Mouse (Mus musculus): Measurements from ENCODE around the gene Syna. TPM values are rescaled to one million over a fixed set of nuclear protein-coding genes. Genes with fewer than 3 reads are reported as not detected.

Syna gene
- polyA plus RNA-seq, 1 experiment from 2014 or later, result 0.52 TPM

DNA sequence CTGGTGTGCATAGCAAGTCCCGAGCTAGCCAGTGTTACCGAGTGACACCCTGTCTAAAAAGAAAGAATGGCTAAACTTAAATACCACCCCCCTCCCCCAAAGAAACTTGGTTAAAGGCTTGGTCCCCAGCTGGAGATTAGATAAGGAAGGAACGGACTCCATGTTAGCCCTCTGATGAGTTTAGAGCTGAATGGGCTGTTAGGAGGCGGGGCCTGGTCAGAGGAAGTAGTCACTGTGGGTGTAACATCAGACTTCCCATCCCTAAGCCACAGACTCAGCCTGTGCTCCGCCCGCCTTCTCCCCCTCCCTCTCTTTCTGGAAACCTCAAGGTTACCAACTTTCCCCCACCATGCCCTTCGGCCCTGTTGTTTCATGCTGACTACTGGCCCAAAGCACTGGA lies 38.2 kb downstream of the Syna start:
- Histone ChIP-seq H3K27ac (no peak overlapping the region), H3K27me3 (no peaks in the 10 kb centered on the region), H3K4me3 (no peak overlapping the region), H3K36me3 (ENCODE audit: poor library complexity, severe bottlenecking) (peaks cover 81% of the 10 kb centered on the region), H3K4me2 (no peak overlapping the region), H3K4me1 (peaks cover 4% of the 10 kb centered on the region; the same call in 1 of the 2 replicates), H3K9me3 (replicated peaks) (no peaks in the 10 kb centered on the region), H3K9ac (no peak overlapping the region)
- ATAC-seq, result no peak
- 90% methylated on average over 7 of the region's 7 CpGs for WGBS

DNA sequence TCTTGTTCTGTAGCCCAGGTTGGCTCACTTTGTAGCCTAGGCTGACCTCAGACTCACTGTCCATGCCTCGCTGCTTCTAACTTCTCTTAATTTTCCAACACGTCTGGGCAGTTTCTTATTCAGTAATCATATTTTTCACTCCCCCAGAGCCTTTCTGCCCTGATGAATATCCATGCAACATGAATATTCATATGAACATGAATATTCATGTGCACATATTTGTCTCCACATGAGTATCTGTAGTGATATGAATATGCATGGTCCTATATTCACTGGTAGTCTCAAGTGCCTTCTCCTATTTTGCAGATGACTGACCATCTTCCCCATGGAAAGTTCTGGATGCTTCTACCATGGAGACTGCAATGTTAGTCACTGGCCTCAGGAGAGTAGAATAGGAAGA lies 38.8 kb downstream of the Syna start:
- Histone ChIP-seq H3K4me3 (no peak overlapping the region), H3K4me2 (no peak overlapping the region), H3K27ac (peak overlapping the region; percentile 44; the same call in 1 of the 2 replicates), H3K27me3 (no peaks in the 10 kb centered on the region), H3K9ac (no peak overlapping the region), H3K36me3 (ENCODE audit: poor library complexity, severe bottlenecking) (peaks cover 82% of the 10 kb centered on the region), H3K9me3 (replicated peaks) (no peaks in the 10 kb centered on the region), H3K4me1 (peaks cover 4% of the 10 kb centered on the region; the same call in 1 of the 2 replicates)
- 80% methylated on average over 2 of the region's 2 CpGs for WGBS
- peak; percentile 63; the same call in 1 of the 2 replicates for ATAC-seq

DNA sequence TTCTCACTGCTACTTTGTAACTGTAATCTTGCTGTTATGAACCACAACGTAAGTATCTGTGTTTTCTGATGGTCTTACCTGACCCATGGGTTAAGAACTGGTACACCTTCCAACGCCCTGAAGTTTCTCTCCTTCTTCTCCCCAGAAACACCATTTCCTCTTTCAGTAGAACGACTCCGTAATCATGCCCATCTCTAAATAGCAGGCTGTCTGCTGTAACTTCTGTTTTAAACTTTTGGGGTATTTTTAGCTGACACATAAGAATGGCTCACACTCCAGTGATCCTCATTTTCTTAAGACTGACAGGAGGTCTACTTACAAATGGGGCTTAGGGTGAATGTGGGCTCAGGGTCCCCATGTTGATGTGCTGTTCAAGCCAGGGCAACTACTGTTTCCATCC lies 39.9 kb downstream of the Syna start:
- Histone ChIP-seq H3K27ac (no peak overlapping the region), H3K9ac (no peak overlapping the region), H3K36me3 (ENCODE audit: poor library complexity, severe bottlenecking) (peaks cover 83% of the 10 kb centered on the region), H3K4me1 (peaks cover 4% of the 10 kb centered on the region; the same call in 1 of the 2 replicates), H3K27me3 (no peaks in the 10 kb centered on the region), H3K4me2 (no peak overlapping the region), H3K9me3 (replicated peaks) (no peaks in the 10 kb centered on the region), H3K4me3 (no peak overlapping the region)
- WGBS, result 98% methylated on average over 4 of the region's 4 CpGs
- ATAC-seq, result no peak

DNA sequence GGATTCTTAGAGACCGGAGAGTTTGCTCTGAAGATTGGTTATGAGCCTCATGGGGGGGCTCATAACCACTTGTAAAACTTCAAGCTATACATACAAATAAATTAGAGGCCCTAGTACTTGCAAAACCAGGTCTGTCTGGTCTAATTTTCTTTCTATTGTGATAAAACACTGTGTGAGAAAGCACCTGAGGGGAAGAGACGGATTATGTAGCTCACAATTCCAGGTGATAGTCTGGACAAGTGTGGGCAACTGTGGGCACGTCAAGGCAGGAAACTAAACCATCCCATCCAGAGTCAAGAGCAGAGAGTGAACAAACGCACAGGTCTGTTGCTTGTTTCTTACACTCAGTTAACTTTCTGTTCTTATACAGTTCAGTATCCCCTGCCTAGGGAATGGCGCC lies 40.5 kb downstream of the Syna start:
- Histone ChIP-seq H3K27ac (no peak overlapping the region), H3K4me3 (no peak overlapping the region), H3K36me3 (ENCODE audit: poor library complexity, severe bottlenecking) (peaks cover 83% of the 10 kb centered on the region), H3K4me1 (peaks cover 4% of the 10 kb centered on the region; the same call in 1 of the 2 replicates), H3K9ac (no peak overlapping the region), H3K27me3 (no peaks in the 10 kb centered on the region), H3K9me3 (replicated peaks) (no peaks in the 10 kb centered on the region), H3K4me2 (no peak overlapping the region)
- ATAC-seq, result no peak
- WGBS, result 94% methylated on average over 5 of the region's 5 CpGs

DNA sequence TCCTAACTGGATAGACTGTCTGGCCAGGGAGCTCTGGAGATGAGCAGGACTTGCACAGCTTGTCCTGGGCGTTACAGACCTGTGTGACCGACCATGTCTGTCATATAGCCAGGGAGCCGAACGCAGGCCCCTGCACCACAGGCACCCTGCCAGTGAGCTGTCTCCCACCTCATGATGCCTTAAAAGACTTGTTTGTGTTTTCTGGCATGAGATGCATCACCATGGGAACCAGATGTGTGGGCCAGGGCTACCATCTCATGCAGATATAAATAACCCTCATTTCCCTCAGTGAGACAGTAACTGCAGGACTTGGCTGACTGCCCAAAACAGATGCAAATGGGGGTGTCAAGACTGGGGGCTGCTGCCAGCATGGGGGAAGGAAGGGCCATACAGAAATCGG lies 47.9 kb downstream of the Syna start:
- H3K27me3 ChIP-seq, result no peaks in the 10 kb centered on the region
- no peak overlapping the region for H3K4me3 ChIP-seq
- peak overlapping the region; percentile 2; the same call in 1 of the 2 replicates for H3K9ac ChIP-seq
- WGBS, result 32% methylated on average over 5 of the region's 5 CpGs
- peak; percentile 80 for ATAC-seq
- peak overlapping the region; percentile 80 for H3K27ac ChIP-seq
- H3K4me1 ChIP-seq, result peaks cover 24% of the 10 kb centered on the region
- H3K36me3 ChIP-seq (ENCODE audit: poor library complexity, severe bottlenecking), result peaks cover 96% of the 10 kb centered on the region
- no peaks in the 10 kb centered on the region for H3K9me3 ChIP-seq (replicated peaks)
- peak overlapping the region; percentile 14; the same call in 1 of the 2 replicates for H3K4me2 ChIP-seq

DNA sequence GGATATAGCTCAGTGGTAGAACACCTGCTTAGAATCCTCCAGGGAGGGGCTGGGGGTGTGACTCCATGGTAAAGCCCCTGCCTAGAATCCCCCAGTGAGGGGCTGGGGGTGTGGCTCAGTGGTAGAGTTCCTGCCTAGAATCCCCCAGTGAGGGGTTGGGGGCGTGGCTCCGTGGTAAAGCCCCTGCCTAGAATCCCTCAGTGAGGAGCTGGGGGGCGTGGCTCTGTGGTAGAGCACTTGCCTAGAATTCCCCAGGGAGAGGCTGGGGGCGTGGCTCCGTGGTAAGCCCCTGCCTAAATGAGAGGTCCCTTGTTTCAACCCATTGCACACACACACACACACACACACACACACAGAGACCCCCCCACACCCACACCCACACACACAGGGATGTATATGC lies 49.7 kb downstream of the Syna start:
- Histone ChIP-seq H3K4me2 (no peak overlapping the region), H3K27me3 (no peaks in the 10 kb centered on the region), H3K36me3 (ENCODE audit: poor library complexity, severe bottlenecking) (peaks cover 86% of the 10 kb centered on the region), H3K4me3 (no peak overlapping the region), H3K9ac (no peak overlapping the region), H3K4me1 (peaks cover 32% of the 10 kb centered on the region), H3K9me3 (replicated peaks) (no peaks in the 10 kb centered on the region), H3K27ac (no peak overlapping the region)
- ATAC-seq, result no peak
- WGBS, result 88% methylated on average over 5 of the region's 5 CpGs

DNA sequence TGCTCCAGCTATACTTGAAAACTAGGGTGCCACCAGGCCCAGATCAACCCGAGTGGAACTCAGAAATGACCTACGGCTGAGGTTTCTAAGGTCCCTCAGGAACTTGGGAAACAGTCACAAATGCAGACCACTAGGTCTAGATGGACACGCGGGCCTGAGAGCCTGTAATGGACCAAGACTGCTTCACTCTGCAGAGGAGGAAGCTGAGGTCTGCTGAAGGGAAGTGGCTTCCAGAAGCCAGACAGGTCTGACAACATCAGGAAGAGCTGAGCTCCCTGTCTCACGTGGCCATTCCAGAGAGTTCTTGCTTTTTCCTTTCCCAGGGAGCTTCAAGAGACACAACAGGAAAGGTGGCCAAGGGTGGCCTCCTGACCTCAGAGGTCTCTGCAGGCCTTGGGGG lies 51.0 kb downstream of the Syna start:
- no peaks in the 10 kb centered on the region for H3K9me3 ChIP-seq (replicated peaks)
- ATAC-seq, result no peak
- WGBS, result 95% methylated on average over 5 of the region's 5 CpGs
- peaks cover 83% of the 10 kb centered on the region for H3K36me3 ChIP-seq (ENCODE audit: poor library complexity, severe bottlenecking)
- H3K4me1 ChIP-seq, result peaks cover 32% of the 10 kb centered on the region
- H3K4me3 ChIP-seq, result no peak overlapping the region
- H3K27ac ChIP-seq, result no peak overlapping the region
- H3K27me3 ChIP-seq, result no peaks in the 10 kb centered on the region
- H3K9ac ChIP-seq, result no peak overlapping the region
- no peak overlapping the region for H3K4me2 ChIP-seq

Small RNA genes lying within 50 kb of the gene (microRNA-seq; reads per million reads assigned to microRNA genes)
- not detected for gene Mir7228

Other genes starting within 250 kb of the Syna start
- gene Gtf2i, start 245.4 kb downstream of the Syna start, polyA plus RNA-seq (2015; fragmentation: Nextera tagmentation; extraction: Ambion mirVana), result 181 and 195 TPM in 2 replicates
- gene Gtf2ird1, start 103.5 kb downstream of the Syna start, polyA plus RNA-seq (2015; fragmentation: Nextera tagmentation; extraction: Ambion mirVana), result 72.9 and 80.2 TPM in 2 replicates
- 9.4 and 11.4 TPM in 2 replicates for gene Clip2, start 7.7 kb downstream of the Syna start, polyA plus RNA-seq (2015; fragmentation: Nextera tagmentation; extraction: Ambion mirVana)
- gene Rfc2, start 21.2 kb upstream of the Syna start, polyA plus RNA-seq (2015; fragmentation: Nextera tagmentation; extraction: Ambion mirVana), result 285 and 304 TPM in 2 replicates
- gene Lat2, start 54.9 kb upstream of the Syna start, polyA plus RNA-seq (2015; fragmentation: Nextera tagmentation; extraction: Ambion mirVana), result 3.4 and 5.3 TPM in 2 replicates
- gene Eif4h, start 79.3 kb upstream of the Syna start, polyA plus RNA-seq (2015; fragmentation: Nextera tagmentation; extraction: Ambion mirVana), result 402 and 441 TPM in 2 replicates
- gene Limk1, start 128.4 kb upstream of the Syna start, polyA plus RNA-seq (2015; fragmentation: Nextera tagmentation; extraction: Ambion mirVana), result 13.8 and 14.1 TPM in 2 replicates
- 3.4 and 3.5 TPM in 2 replicates for gene Eln, start 187.2 kb upstream of the Syna start, polyA plus RNA-seq (2015; fragmentation: Nextera tagmentation; extraction: Ambion mirVana)

Data from forebrain, embryonic 13.5 days (tissue).